Mouse (Mus musculus): ENCODE data around the gene Aasdh.
"Not testable (repeated sequence)": the region's sequence is repeated elsewhere in the genome, so short reads cannot be mapped to it uniquely, and the experiment has no call there.

Aasdh gene

GRCm38 (mm10) chr5:76912522-76912921 is 7.2 kb upstream of the Aasdh start:
- in situ Hi-C loops (cut with MboI, MseI), result not testable (repeated sequence)

- in situ Hi-C loops (cut with MboI, MseI), result no loop called here
Observed at GRCm38 (mm10) chr5:76910807-76911206, 5.5 kb upstream of the Aasdh start.

- in situ Hi-C loops (cut with MboI, MseI), result loop anchor here (5.0 kb wide), 1 partner anchor 46 kb away; the partner anchor contains the start of genes Paics and Ppat
Observed at GRCm38 (mm10) chr5:76906155-76906499, 813 bp upstream of the Aasdh start.

GRCm38 (mm10) chr5:76904713-76905404 is 455 bp downstream of the Aasdh start:
- in situ Hi-C loops (cut with MboI, MseI), result loop anchor here (5.0 kb wide), 1 partner anchor 47 kb away; the partner anchor contains the start of genes Paics and Ppat

GRCm38 (mm10) chr5:76902131-76902530 is 3.2 kb downstream of the Aasdh start:
- in situ Hi-C loops (cut with MboI, MseI), result no loop called here

- in situ Hi-C loops (cut with MboI, MseI), result no loop called here
Observed at GRCm38 (mm10) chr5:76893084-76893483, 12.2 kb downstream of the Aasdh start.

- in situ Hi-C loops (cut with MboI, MseI), result no loop called here
Observed at GRCm38 (mm10) chr5:76892608-76893007, 12.7 kb downstream of the Aasdh start.

- in situ Hi-C loops (cut with MboI, MseI), result no loop called here
Observed at GRCm38 (mm10) chr5:76887011-76887410, 18.3 kb downstream of the Aasdh start.

- in situ Hi-C loops (cut with MboI, MseI), result no loop called here
Observed at GRCm38 (mm10) chr5:76884107-76884506, 21.2 kb downstream of the Aasdh start.

- in situ Hi-C loops (cut with MboI, MseI), result no loop called here
Observed at GRCm38 (mm10) chr5:76876106-76876758, 29.1 kb downstream of the Aasdh start.

GRCm38 (mm10) chr5:76869553-76869952 is 35.8 kb downstream of the Aasdh start:
- in situ Hi-C loops (cut with MboI, MseI), result no loop called here

GRCm38 (mm10) chr5:76868693-76869286 is 36.5 kb downstream of the Aasdh start:
- in situ Hi-C loops (cut with MboI, MseI), result no loop called here

- in situ Hi-C loops (cut with MboI, MseI), result no loop called here
Observed at GRCm38 (mm10) chr5:76866819-76867218, 38.5 kb downstream of the Aasdh start.

GRCm38 (mm10) chr5:76858444-76858843 is 46.9 kb downstream of the Aasdh start:
- in situ Hi-C loops (cut with MboI, MseI), result no loop called here

GRCm38 (mm10) chr5:76857103-76858015 is 48.0 kb downstream of the Aasdh start:
- in situ Hi-C loops (cut with MboI, MseI), result no loop called here

- in situ Hi-C loops (cut with MboI, MseI), result no loop called here
Observed at GRCm38 (mm10) chr5:76855829-76856600, 49.3 kb downstream of the Aasdh start.

GRCm38 (mm10) chr5:76853549-76853948 is 51.8 kb downstream of the Aasdh start:
- in situ Hi-C loops (cut with MboI, MseI), result no loop called here

GRCm38 (mm10) chr5:76851316-76851715 is 54.0 kb downstream of the Aasdh start:
- in situ Hi-C loops (cut with MboI, MseI), result no loop called here

GRCm38 (mm10) chr5:76847106-76847505 is 58.2 kb downstream of the Aasdh start:
- in situ Hi-C loops (cut with MboI, MseI), result loop anchor here (10.0 kb wide), 1 partner anchor 282 kb away; no protein-coding TSS in a partner anchor

GRCm38 (mm10) chr5:76844618-76845186 is 60.6 kb downstream of the Aasdh start:
- in situ Hi-C loops (cut with MboI, MseI), result loop anchor here (10.0 kb wide), 1 partner anchor 280 kb away; no protein-coding TSS in a partner anchor

Measured in regulatory T cell (primary cell).